Mouse (Mus musculus) midbrain, embryonic 14.5 days (tissue): ENCODE data around the gene Serpinf1. TPM values are rescaled to one million over a fixed set of nuclear protein-coding genes. Genes with fewer than 3 reads are reported as not detected.

Experiments
- ATAC-seq: fragments of 200-750 bp; cut with Nextera tagmentation; 2 replicates; pipeline ENCODE4 v1.8.0; 2017; ENCODE audit warnings: moderate number of reproducible peaks, moderate library complexity; ENCODE audit not compliant: low FRiP score, low TSS enrichment
- DNase-seq: peaks from one replicate; pipeline ENCODE4 v3.0.0-alpha.2; 2015
- H3K27ac ChIP-seq: fragments of 300-500 bp; sonication (generic); replicated peaks from 2 replicates; pipeline ENCODE4 v1.5.1; 2014; ENCODE audit warnings: mild to moderate bottlenecking, low read depth, low read length, moderate library complexity
- H3K27me3 ChIP-seq: fragments of 300-500 bp; sonication (generic); 2 replicates; pipeline ENCODE4 v1.6.1; 2014; ENCODE audit warnings: low read length, control low read depth, mixed read lengths; ENCODE audit not compliant: control insufficient read depth, insufficient read depth
- H3K36me3 ChIP-seq: fragments of 300-500 bp; sonication (generic); 2 replicates; pipeline ENCODE4 v1.6.1; 2014; ENCODE audit warnings: low read length, control low read depth; ENCODE audit not compliant: control insufficient read depth, insufficient read depth
- H3K4me1 ChIP-seq: fragments of 300-500 bp; sonication (generic); 2 replicates; pipeline ENCODE4 v1.6.1; 2014; ENCODE audit warnings: mild to moderate bottlenecking, antibody characterized with exemption, low read length, control low read depth; ENCODE audit not compliant: control insufficient read depth, insufficient read depth
- H3K4me2 ChIP-seq: fragments of 300-500 bp; sonication (generic); 2 replicates; pipeline ENCODE4 v1.6.1; 2014; ENCODE audit warnings: mild to moderate bottlenecking, low read length, moderate library complexity
- H3K4me3 ChIP-seq: fragments of 300-500 bp; sonication (generic); replicated peaks from 2 replicates; pipeline ENCODE4 v1.5.1; 2014; ENCODE audit warnings: low read depth, low read length
- H3K9ac ChIP-seq: fragments of 300-500 bp; sonication (generic); replicated peaks from 2 replicates; pipeline ENCODE4 v1.6.1; 2014; ENCODE audit warnings: mild to moderate bottlenecking, low read length, moderate library complexity
- H3K9me3 ChIP-seq: fragments of 300-500 bp; sonication (generic); 2 replicates; pipeline ENCODE4 v1.6.1; 2016; ENCODE audit warnings: low read length, control low read depth, mixed read lengths; ENCODE audit not compliant: control insufficient read depth
- WGBS: fragments of 180-500 bp; shearing (Covaris S2); extraction: QIAGEN DNeasy Blood & Tissue Kit; methylation state at CpG from one replicate; pipeline ENCODE4 v1.1.7; 2014; 5-methylcytosine and 5-hydroxymethylcytosine counted together
- microRNA counts: library from miRNA; unstranded; fragments of <30 nt; microRNA quantifications from one replicate; lab custom pipeline; 2016
- microRNA-seq: library from miRNA; unstranded; fragments of <30 nt; microRNA quantifications from one replicate; pipeline ENCODE4, GENCODE M21; 2016
- polyA plus RNA-seq: library from polyadenylated mRNA; unstranded; fragments of >200 nt; fragmentation: Nextera tagmentation; extraction: Ambion mirVana; gene quantifications from 2 replicates; pipeline ENCODE4 v1.2.1, GENCODE M21; 2014

Gene Serpinf1
- polyA plus RNA-seq, 1 experiment from 2014 or later, result 38.5 TPM

DNA sequence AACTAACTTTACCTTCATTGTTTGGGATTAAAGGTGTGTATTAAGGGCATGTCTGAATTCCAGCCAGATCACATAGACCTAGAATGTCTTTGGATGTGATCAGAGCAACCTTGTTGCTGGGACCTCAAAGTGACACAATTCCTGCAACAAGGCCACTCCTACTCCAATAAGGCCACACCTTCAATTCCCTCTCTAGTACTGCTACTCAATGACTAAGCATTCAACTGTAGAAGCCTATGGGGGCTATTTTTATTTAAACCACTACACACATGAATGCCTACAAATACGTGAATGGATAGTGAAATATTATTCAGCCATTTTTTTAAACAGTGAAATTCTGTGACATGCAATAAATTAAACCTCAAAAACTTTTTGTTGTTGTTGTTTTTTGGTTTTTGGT, 45.4 kb downstream of the Serpinf1 start:
- Histone ChIP-seq H3K36me3 (no peaks in the 10 kb centered on the region), H3K4me2 (no peak overlapping the region)
- no peak for ATAC-seq

More for the DNA sequence above, 45.4 kb downstream of the Serpinf1 start:
- WGBS, result 92% methylated on average over 1 of the region's 1 CpGs
- Histone ChIP-seq H3K9me3 (no peaks in the 10 kb centered on the region), H3K9ac (no peak overlapping the region), H3K4me1 (no peaks in the 10 kb centered on the region), H3K27ac (no peak overlapping the region), H3K4me3 (no peak overlapping the region), H3K27me3 (no peaks in the 10 kb centered on the region)
- no peak for DNase-seq

MicroRNAs within 50 kb of the gene (microRNA counts, 519-probe panel; counts per million panel counts)
- 6,033 counts per million, percentile 75 among the panel's probes with 10 or more counts for microRNA mmu-miR-22 (lab: Ali Mortazavi, UCI)

Small RNA genes lying within 50 kb of the gene (microRNA-seq; reads per million reads assigned to microRNA genes)
- 5,877 reads per million, percentile 93 among the genes with 10 or more reads in this experiment for gene Mir22

Other genes starting within 250 kb of the Serpinf1 start
- gene Ovca2, start 243.9 kb downstream of the Serpinf1 start, polyA plus RNA-seq, result 15.4 and 20.2 TPM in 2 replicates
- 13.7 and 14.8 TPM in 2 replicates for gene Dph1, start 231.5 kb downstream of the Serpinf1 start, polyA plus RNA-seq
- 16.5 and 17.4 TPM in 2 replicates for gene Rtn4rl1, start 228.9 kb downstream of the Serpinf1 start, polyA plus RNA-seq
- 48.3 and 50.0 TPM in 2 replicates for gene Rpa1, start 74.4 kb downstream of the Serpinf1 start, polyA plus RNA-seq
- gene Smyd4, start 74.3 kb downstream of the Serpinf1 start, polyA plus RNA-seq, result 9.5 and 12.0 TPM in 2 replicates
- gene Serpinf2, start 16.9 kb upstream of the Serpinf1 start, polyA plus RNA-seq, result not detected in 2 replicates
- gene Wdr81, start 32.0 kb upstream of the Serpinf1 start, polyA plus RNA-seq, result 5.7 and 7.4 TPM in 2 replicates
- 1.1 and 2.5 TPM in 2 replicates for gene Tlcd2, start 39.0 kb upstream of the Serpinf1 start, polyA plus RNA-seq
- 59.9 and 89.5 TPM in 2 replicates for gene Prpf8, start 64.1 kb upstream of the Serpinf1 start, polyA plus RNA-seq
- gene Rilp, start 87.4 kb upstream of the Serpinf1 start, polyA plus RNA-seq, result 1.0 and 1.6 TPM in 2 replicates
- gene Scarf1, start 90.8 kb upstream of the Serpinf1 start, polyA plus RNA-seq, result 2.0 and 3.6 TPM in 2 replicates
- 15.7 and 18.3 TPM in 2 replicates for gene Slc43a2, start 109.0 kb upstream of the Serpinf1 start, polyA plus RNA-seq
- gene Pitpna, start 165.4 kb upstream of the Serpinf1 start, polyA plus RNA-seq, result 115 and 120 TPM in 2 replicates
- gene Inpp5k, start 208.3 kb upstream of the Serpinf1 start, polyA plus RNA-seq, result 49.2 and 53.0 TPM in 2 replicates
- 4.2 and 5.2 TPM in 2 replicates for gene Myo1c, start 227.8 kb upstream of the Serpinf1 start, polyA plus RNA-seq